Mouse (Mus musculus): ENCODE data around the gene Pcgf5.

Pcgf5 gene

GRCm38 (mm10) chr19:36495555-36495954, 147.4 kb downstream of the Pcgf5 start:
- no peak for DNase-seq (ENCODE audit: low spot score)

GRCm38 (mm10) chr19:36496532-36496931, 148.4 kb downstream of the Pcgf5 start:
- no peak for DNase-seq (ENCODE audit: low spot score)

GRCm38 (mm10) chr19:36497067-36497466, 149.0 kb downstream of the Pcgf5 start:
- no peak for DNase-seq (ENCODE audit: low spot score)

GRCm38 (mm10) chr19:36497744-36498143, 149.6 kb downstream of the Pcgf5 start:
- DNase-seq (ENCODE audit: low spot score), result no peak

- DNase-seq (ENCODE audit: low spot score), result no peak
These were observed 156.6 kb downstream of the Pcgf5 start for GRCm38 (mm10) chr19:36504716-36505115.

Data from layer of hippocampus, adult 9-10 months (tissue).